Mouse (Mus musculus) left cerebral cortex, postnatal 4 days (tissue): Measurements from ENCODE around the gene Stpg4. TPM values are rescaled to one million over a fixed set of nuclear protein-coding genes. Genes with fewer than 3 reads are reported as not detected.

Experiments used
- DNase-seq: peaks from one replicate; pipeline ENCODE4 v3.0.0-alpha.2; 2022
- intact Hi-C: fragments of 180-260 bp; cut with DNase I; formaldehyde crosslinking; loops from one replicate; pipeline ENCODE4 v1.15.1; 2025
- total RNA-seq, 2 experiments: library from RNA; stranded (reverse); gene quantifications; 2 replicates each; pipeline ENCODE4 v1.2.3; 2021

Gene Stpg4
- not detected for total RNA-seq

DNA sequence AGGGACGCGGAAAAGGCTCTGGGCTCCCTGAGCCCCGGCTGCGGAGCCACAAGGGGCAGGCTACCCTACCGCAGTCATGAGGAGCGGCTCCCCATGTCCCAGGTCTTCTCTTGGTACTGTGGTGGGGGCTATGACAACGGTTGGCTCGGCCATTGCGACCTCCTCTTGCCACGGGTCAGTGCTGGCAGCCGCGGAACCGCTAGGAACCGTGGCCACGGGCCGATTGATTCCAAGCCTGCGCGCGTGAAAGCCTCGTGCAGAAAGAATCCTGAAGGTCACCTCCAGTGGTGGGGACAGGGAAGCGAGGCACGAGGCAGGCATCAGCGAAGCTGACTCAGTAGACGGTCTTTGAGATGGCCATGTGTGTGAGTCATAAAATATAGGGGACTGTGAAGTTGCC is at the start of gene Stpg4:
TSS of gene Stpg4 (minus strand) at position 231 of the 400 bp plus-strand sequence.
- intact Hi-C loops, result no loop called here
- DNase-seq, result no peak

DNA sequence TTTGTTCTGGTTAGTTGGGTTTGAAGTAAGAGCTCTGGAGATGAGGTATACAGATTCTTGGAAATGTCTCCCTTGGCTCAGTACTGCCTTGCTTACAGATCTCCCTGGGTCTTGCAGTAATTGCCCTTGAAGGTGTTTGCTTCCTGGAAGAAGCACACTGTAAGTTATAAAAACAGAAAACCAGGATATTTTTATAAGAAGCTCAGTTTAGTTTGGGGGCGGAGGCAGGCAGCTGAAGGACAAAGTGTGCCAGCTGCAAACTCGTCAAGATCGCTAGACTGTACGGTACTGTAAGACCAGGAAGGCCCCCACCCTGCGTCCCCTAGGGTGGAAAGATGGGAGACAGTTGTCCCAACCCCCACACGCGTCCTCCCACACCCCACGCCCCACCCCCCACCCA is 47.8 kb upstream of the Stpg4 start:
- intact Hi-C loops, result no loop called here
- no peak for DNase-seq

GRCm38 (mm10) chr17:87474501-87474795 is 46.9 kb upstream of the Stpg4 start:
- intact Hi-C loops, result no loop called here
- DNase-seq, result no peak

DNA sequence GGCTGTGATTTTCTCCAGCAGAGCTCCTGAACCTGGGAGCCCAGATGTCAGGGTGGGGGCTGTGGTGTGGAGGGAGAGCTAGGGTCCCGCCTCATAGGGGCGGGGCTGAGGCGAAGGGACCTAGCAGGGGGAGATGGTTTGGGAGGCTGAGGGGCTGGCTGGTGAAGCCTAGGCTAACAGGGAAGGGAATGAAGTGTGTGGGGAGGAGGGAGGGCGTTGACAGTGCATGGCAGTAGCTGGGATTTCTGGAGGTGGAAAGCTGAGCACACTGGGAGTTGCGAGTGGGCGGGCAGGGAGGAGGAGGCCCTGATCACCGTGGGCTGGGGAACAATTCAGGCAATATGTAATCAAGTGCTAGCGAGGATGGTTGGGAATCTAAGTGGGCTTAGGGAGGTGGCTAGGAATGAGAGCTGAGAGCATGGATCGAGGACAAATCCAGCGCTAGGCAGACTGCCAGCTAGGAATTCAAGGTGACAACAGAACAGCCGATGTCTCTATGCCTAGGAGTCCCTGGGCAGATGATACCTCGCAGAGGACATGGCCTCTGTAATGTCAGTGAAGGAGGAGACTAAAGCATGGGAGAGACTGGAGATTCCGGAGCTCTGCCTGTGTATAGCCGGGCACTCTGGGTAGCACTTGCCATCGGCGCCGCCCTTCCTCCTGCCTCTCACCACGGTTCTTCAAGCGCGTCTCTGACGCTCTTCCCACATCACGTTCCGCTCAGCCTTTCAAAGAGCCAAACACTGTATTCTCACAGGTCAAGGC is 46.4 kb upstream of the Stpg4 start:
- peak; percentile 66 for DNase-seq
- intact Hi-C loops, result no loop called here

GRCm38 (mm10) chr17:87473441-87473735 is 45.8 kb upstream of the Stpg4 start:
- DNase-seq, result no peak
- intact Hi-C loops, result no loop called here

DNA sequence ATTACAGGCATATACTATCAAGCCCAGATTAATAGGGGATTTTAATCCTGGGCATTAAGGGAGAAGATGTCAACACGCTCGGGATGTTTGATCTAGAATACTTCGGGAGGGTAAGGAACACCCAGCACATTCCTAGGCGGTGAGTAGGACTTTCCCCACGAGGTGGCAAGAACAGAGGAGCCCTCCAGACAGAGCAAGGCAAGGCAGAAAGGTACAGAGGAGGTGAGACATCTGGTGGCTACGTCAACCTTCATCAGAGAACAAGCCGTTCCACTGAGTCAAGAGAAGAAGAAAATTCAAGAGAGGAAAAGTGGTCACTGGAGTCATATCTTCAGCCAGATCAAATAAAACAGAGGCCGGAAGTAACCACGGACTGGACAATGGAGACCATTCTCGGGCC is 45.3 kb upstream of the Stpg4 start:
- no peak for DNase-seq
- intact Hi-C loops, result no loop called here

GRCm38 (mm10) chr17:87471661-87472060 is 44.1 kb upstream of the Stpg4 start:
- intact Hi-C loops, result no loop called here
- DNase-seq, result no peak

DNA sequence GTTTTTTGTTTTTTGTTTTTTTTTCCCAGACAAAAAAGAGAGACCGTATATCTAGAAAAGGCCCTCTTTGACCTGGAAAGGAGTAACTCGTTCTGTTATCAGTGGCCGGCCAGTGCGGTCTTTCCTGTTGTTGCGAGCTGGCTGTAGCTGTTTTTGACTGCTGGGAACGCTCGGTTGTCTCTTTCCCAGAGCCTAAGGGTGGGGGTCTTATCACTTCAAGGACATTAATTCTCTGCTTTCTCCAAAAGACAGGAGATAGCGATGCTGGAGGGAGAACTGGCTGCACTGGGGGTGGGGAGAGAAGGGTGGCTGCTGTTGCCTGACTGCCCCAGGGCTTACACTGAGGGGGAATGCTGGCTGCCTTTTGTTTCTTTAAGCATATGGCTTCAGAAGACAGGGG is 43.3 kb upstream of the Stpg4 start:
- DNase-seq, result no peak

DNA sequence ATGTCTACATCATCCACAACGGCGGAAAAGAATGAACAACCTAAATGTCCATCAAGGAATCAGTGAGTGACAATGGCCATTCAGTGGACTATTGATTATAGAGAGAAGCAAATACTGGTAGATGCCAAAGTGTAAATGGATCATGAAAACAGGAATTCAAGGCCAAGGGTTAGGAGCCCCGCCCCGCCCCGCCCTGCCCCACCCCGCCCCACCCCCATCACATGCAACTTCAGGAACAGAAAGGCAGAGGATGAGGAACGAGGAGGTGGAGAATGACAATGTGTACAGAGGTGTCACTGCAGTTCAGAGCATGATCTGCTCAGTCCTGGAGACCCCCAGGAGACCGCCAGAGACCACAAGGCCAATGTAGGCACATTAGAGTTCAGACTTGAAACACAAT is 42.7 kb upstream of the Stpg4 start:
- intact Hi-C loops, result no loop called here
- no peak for DNase-seq

More for the DNA sequence above, 43.3 kb upstream of the Stpg4 start:
- intact Hi-C loops, result no loop called here

DNA sequence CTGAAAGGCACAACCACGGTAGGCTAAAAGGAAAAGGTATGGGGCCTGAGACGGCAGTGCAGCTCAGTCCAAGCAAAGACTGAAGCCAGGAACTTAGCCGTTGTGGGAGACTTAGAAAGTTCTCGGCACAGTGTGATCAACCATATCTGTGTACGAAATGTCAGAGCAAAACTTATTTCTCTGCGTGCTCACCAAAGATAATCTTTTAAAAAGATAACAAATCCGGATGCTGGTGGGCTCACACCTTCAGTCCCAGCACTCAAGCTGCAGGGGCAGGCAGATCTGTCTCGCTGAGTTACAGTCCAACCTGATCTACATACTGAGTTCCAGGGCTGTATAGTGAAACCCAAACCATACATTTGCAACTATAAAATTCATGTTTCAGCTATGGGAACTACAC is 41.9 kb upstream of the Stpg4 start:
- intact Hi-C loops, result no loop called here

DNA sequence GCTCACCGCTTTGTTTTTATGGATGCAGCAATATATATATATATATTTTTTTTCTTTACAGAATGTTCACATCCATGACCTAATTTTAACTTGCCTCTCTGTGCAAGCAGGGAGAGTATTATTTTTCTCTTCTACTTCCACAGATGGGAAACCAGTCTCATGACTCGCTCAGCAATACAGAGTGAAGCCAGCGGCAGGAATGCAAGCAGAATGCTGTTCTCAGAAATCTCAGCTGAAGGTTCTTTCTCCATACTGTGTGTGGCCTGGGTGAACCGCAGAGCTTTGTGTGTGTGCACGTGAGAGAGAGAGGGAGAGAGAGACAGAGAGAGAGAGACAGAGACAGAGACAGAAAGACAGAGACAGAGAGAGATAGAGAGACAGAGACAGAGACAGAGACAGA is 41.1 kb upstream of the Stpg4 start:
- intact Hi-C loops, result no loop called here
- DNase-seq, result no peak

More for the DNA sequence above, 41.9 kb upstream of the Stpg4 start:
- DNase-seq, result no peak

- intact Hi-C loops, result no loop called here
- DNase-seq, result no peak
These were observed 34.0 kb upstream of the Stpg4 start for GRCm38 (mm10) chr17:87461499-87461896.

- DNase-seq, result peak; percentile 37
- intact Hi-C loops, result no loop called here
These were observed 33.3 kb upstream of the Stpg4 start for GRCm38 (mm10) chr17:87460669-87461498.

GRCm38 (mm10) chr17:87459750-87460668 is 32.5 kb upstream of the Stpg4 start:
- intact Hi-C loops, result no loop called here
- peak; percentile 44 for DNase-seq

GRCm38 (mm10) chr17:87458911-87459749 is 31.6 kb upstream of the Stpg4 start:
- intact Hi-C loops, result no loop called here
- DNase-seq, result peak; percentile 68

DNA sequence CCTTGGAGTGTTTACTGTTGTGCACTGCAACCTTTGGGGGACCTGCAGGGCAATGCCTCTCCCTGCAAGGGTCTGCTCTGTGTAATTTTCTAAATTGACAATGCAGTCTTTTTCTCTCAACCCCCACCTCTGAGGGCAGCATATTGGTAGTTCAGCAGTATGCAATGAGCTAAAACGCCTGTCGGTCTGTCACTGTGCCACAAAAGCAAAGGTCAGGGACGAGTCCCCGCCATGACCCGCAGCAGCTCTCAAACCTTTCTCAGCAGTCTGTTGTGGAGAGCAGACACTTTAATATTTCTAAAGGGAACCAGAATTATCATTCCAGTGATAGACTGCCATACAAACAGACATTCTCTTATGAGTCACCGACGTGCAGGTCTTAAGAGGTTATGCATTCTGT is 30.4 kb upstream of the Stpg4 start:
- no peak for DNase-seq
- intact Hi-C loops, result no loop called here

DNA sequence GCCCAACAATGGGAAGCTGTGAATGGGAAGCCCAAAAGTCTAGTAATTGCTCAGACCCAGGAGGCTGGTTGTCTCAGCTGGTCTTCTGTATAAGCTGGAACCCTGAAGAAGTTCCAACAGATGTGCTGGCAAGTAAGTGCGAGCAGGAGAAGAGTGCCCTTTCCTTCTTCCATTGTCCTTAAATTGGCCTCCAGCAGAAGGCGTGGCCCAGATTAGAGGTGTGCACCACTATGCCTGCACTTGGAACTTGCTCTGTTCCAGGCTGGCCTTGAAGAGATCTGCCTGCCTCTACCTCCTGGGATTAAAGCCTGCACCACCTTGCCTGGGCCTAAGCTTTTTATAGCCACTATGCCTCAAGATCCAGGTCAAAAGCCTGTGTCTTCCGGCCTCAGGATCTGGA is 26.6 kb upstream of the Stpg4 start:
- DNase-seq, result no peak
- intact Hi-C loops, result no loop called here

DNA sequence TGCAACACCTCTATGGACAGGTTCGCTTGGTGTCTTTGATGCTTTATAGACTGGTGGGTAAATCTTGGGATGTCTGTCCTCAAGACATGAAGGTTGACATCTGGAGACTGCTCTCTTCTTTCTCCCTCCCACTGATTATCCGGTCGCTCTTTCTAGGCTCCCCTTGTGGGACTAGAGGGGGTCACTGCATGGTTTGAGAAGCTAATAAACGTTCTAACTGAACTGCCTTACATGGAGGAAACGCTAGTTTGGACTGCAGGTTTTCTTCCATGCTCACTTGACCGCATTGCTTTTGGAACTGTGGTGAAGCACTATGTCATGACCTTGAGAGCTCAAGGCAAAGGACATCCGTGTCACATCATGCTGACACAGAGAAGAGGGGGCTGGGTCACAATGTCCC is 25.8 kb upstream of the Stpg4 start:
- DNase-seq, result no peak
- intact Hi-C loops, result no loop called here

DNA sequence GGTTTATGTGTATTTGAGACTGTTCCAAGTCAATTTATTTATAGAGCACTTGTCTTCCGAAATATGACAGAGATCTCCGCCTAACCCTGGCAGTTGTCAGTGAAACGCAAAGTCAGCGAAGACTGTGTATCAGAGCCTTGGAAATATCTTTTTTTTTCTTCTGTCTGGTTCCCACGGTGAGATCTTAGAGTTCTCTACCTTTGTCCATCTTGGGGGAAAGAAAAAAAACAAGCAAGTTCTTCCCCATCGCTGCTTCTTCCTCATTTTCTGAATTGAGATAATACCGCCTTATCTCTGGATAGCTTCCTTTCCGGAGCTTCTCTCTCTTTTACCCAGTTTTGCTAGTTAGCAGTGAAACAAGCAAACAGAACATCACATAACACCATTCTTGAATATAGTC is 21.3 kb upstream of the Stpg4 start:
- DNase-seq, result no peak
- intact Hi-C loops, result loop anchor here (5.0 kb wide), 1 partner anchor 132 kb away; no protein-coding TSS in a partner anchor

DNA sequence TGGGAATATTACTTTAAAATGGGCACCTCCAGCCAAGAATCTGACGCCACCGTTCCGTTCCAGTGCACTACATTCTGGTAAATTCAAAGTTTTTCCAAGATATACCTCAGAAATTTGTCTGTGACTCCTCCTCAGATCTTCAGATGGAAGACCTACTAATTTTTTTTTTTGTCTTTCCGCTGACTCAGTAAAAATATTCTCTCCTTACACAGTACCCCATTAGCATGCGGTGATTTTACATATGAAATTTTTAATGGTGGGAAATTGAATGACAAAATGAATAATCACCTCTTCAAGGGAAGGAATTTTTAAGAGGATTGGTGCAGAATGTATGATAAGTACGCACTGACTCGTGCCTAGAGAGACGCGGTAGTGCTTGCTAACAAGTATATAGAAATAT is 20.8 kb upstream of the Stpg4 start:
- intact Hi-C loops, result loop anchor here (5.0 kb wide), 1 partner anchor 131 kb away; no protein-coding TSS in a partner anchor
- no peak for DNase-seq
